Mouse (Mus musculus) liver, embryonic 15.5 days (tissue): Measurements from ENCODE around the gene Ipmk. TPM values are rescaled to one million over a fixed set of nuclear protein-coding genes. Genes with fewer than 3 reads are reported as not detected.

Experiments
- ATAC-seq: fragments of 200-750 bp; cut with Nextera tagmentation; 2 replicates; pipeline ENCODE4 v1.8.0; 2017; ENCODE audit warnings: moderate number of reproducible peaks, mild to moderate bottlenecking, moderate library complexity; ENCODE audit not compliant: insufficient read depth
- H3K27ac ChIP-seq: fragments of 300-500 bp; sonication (generic); replicated peaks from 2 replicates; pipeline ENCODE4 v1.5.1; 2015; ENCODE audit warnings: mild to moderate bottlenecking, inconsistent platforms
- H3K27me3 ChIP-seq: fragments of 300-500 bp; sonication (generic); 2 replicates; pipeline ENCODE4 v1.6.1; 2015; ENCODE audit warnings: mild to moderate bottlenecking, inconsistent platforms
- H3K36me3 ChIP-seq: fragments of 300-500 bp; sonication (generic); replicated peaks from 2 replicates; pipeline ENCODE4 v1.6.1; 2015; ENCODE audit warnings: moderate library complexity, mild to moderate bottlenecking, inconsistent platforms
- H3K4me1 ChIP-seq: fragments of 300-500 bp; sonication (generic); replicated peaks from 2 replicates; pipeline ENCODE4 v1.6.1; 2015; ENCODE audit warnings: inconsistent platforms
- H3K4me2 ChIP-seq: fragments of 300-500 bp; sonication (generic); 2 replicates; pipeline ENCODE4 v1.6.1; 2015; ENCODE audit warnings: moderate library complexity, mild to moderate bottlenecking, inconsistent platforms
- H3K4me3 ChIP-seq: fragments of 300-500 bp; sonication (generic); replicated peaks from 2 replicates; pipeline ENCODE4 v1.5.1; 2015; ENCODE audit warnings: mild to moderate bottlenecking, inconsistent platforms
- H3K9ac ChIP-seq: fragments of 300-500 bp; sonication (generic); 2 replicates; pipeline ENCODE4 v1.6.1; 2015; ENCODE audit warnings: moderate library complexity, mild to moderate bottlenecking, inconsistent platforms
- H3K9me3 ChIP-seq: fragments of 300-500 bp; sonication (generic); replicated peaks from 2 replicates; pipeline ENCODE4 v1.6.1; 2016; ENCODE audit warnings: inconsistent platforms
- WGBS: fragments of 180-500 bp; shearing (Covaris S2); methylation state at CpG from one replicate; pipeline ENCODE4 v1.1.7; 2015; ENCODE audit warnings: mixed read lengths; ENCODE audit not compliant: insufficient replicate concordance; 5-methylcytosine and 5-hydroxymethylcytosine counted together
- polyA plus RNA-seq: library from polyadenylated mRNA; unstranded; fragments of >200 nt; fragmentation: Nextera tagmentation; extraction: Ambion mirVana; gene quantifications from 2 replicates; pipeline ENCODE4 v1.2.1, GENCODE M21; 2015

The Ipmk gene
- polyA plus RNA-seq, 1 experiment from 2014 or later: 8.3 TPM

- H3K36me3 ChIP-seq: no peaks in the 10 kb centered on the region
- H3K27ac ChIP-seq: no peak overlapping the region
- no peaks in the 10 kb centered on the region for H3K9me3 ChIP-seq
- no peak overlapping the region for H3K4me2 ChIP-seq
- H3K27me3 ChIP-seq: no peaks in the 10 kb centered on the region
- no peak overlapping the region for H3K9ac ChIP-seq
- WGBS: 62% methylated on average over 8 of the region's 8 CpGs
- no peak for ATAC-seq
- H3K4me3 ChIP-seq: no peak overlapping the region
- H3K4me1 ChIP-seq: no peaks in the 10 kb centered on the region
Measured at GRCm38 (mm10) chr10:71476471-71477080, 129.0 kb downstream of the Ipmk start.

DNA sequence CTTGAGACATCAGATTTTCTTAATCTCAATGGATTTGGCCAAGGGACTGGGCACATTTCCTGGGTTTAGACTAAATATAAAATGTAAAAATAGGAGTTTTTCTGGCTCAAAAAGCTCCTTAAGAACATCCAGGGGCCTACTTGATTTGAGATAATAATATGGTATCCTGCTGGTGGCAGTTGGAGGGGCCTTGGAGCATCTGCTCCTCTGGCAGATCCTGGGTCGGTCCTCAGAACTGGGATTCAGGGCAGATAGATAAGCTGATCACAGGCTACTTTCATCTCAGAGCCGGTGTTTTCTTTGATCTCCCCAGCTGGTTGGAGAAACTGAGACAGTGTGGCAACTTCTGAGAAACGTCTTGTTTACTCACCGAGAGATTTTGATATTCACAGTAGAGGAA lies 129.6 kb downstream of the Ipmk start:
- Histone ChIP-seq H3K36me3 (no peaks in the 10 kb centered on the region), H3K27me3 (no peaks in the 10 kb centered on the region), H3K9ac (no peak overlapping the region), H3K4me2 (no peak overlapping the region), H3K9me3 (no peaks in the 10 kb centered on the region), H3K4me3 (no peak overlapping the region), H3K4me1 (no peaks in the 10 kb centered on the region), H3K27ac (no peak overlapping the region)
- no peak for ATAC-seq
- 36% methylated on average over 4 of the region's 4 CpGs for WGBS

DNA sequence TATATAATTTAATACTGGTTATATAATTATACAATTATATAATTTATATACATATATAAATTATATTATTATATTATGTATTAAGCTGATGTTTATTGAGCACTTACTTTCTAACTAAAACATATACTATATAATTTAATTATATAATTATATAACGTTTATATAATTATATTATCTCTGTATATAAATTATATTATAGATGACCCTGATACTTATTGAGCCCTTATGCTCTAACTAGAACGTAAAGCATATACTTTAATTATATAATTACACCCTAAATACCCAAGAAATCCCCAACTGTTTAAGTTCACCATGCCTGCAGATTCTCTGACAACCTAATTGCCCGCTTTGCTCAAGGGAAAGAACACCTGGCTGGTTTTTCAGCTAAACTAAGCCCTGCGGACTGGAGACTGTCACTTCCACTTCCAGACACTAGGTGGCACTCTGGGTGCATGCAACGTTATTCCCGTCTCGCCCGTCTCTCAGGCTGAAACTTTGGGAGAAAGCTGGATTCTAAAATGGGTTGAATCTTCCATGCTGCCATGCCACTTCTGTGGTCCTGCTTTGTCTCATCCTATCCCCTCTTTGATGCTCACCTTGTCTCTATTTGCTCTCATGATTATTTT lies 132.2 kb downstream of the Ipmk start:
- H3K9ac ChIP-seq: no peak overlapping the region
- H3K4me3 ChIP-seq: no peak overlapping the region
- no peak for ATAC-seq
- H3K36me3 ChIP-seq: no peaks in the 10 kb centered on the region
- no peak overlapping the region for H3K27ac ChIP-seq
- WGBS: 8% methylated on average over 8 of the region's 8 CpGs
- H3K4me2 ChIP-seq: no peak overlapping the region
- no peaks in the 10 kb centered on the region for H3K4me1 ChIP-seq
- H3K27me3 ChIP-seq: no peaks in the 10 kb centered on the region
- no peaks in the 10 kb centered on the region for H3K9me3 ChIP-seq

Other genes with a start within 250 kb of the Ipmk start
- 3.0 and 3.3 TPM in 2 replicates for gene Bicc1, start 188.1 kb upstream of the Ipmk start, polyA plus RNA-seq
- 31.0 and 34.8 TPM in 2 replicates for gene Tfam, start 109.5 kb upstream of the Ipmk start, polyA plus RNA-seq
- 6.6 and 6.7 TPM in 2 replicates for gene Ube2d1, start 62.5 kb upstream of the Ipmk start, polyA plus RNA-seq
- gene Cisd1, start 2.8 kb upstream of the Ipmk start, polyA plus RNA-seq: 60.6 and 66.3 TPM in 2 replicates